Mouse (Mus musculus): Measurements from ENCODE around the gene Fam107b.

GRCm38 (mm10) chr2:3642949-3643348 lies 72.7 kb downstream of the Fam107b start:
- TF ChIP-seq POLR2A (IDR thresholded peaks at IDR 0.05; ENCODE audit: low read depth, low read length) (no peak), CTCF (IDR thresholded peaks at IDR 0.05; ENCODE audit: extremely low read depth, insufficient read length, insufficient replicate concordance, low read depth, low read length) (no peak)

All from small intestine, adult 2 months (tissue).